Mouse (Mus musculus): ENCODE data around the gene Utp4. TPM values are rescaled to one million over a fixed set of nuclear protein-coding genes. Genes with fewer than 3 reads are reported as not detected.

Utp4 gene
- 74.4 and 76.9 TPM in 2 replicates for polyA plus RNA-seq (2015; fragmentation: Nextera tagmentation; extraction: Ambion mirVana)

- H3K27ac ChIP-seq, result peak within 1 kb of the TSS; percentile 98
- no peaks in the 10 kb centered on the region for H3K9me3 ChIP-seq
- peak; percentile 90 for ATAC-seq (ENCODE audit: insufficient number of reproducible peaks, insufficient read depth, low FRiP score, low TSS enrichment, low read depth)
- H3K9ac ChIP-seq, result peak within 1 kb of the TSS; percentile 97
- peaks cover 29% of the 10 kb centered on the region for H3K4me1 ChIP-seq
- no peaks in the 10 kb centered on the region for H3K27me3 ChIP-seq
- peak within 1 kb of the TSS; percentile 68 for H3K4me2 ChIP-seq
- WGBS, result under 1% methylated on average over 63 of the region's 63 CpGs
- H3K4me3 ChIP-seq, result peak within 1 kb of the TSS; percentile 88
- peaks cover 38% of the 10 kb centered on the region for H3K36me3 ChIP-seq
These were observed at the start of gene Utp4 for GRCm38 (mm10) chr8:106893481-106894156. TSS of gene Utp4 (plus strand) at chr8:106893636.

DNA sequence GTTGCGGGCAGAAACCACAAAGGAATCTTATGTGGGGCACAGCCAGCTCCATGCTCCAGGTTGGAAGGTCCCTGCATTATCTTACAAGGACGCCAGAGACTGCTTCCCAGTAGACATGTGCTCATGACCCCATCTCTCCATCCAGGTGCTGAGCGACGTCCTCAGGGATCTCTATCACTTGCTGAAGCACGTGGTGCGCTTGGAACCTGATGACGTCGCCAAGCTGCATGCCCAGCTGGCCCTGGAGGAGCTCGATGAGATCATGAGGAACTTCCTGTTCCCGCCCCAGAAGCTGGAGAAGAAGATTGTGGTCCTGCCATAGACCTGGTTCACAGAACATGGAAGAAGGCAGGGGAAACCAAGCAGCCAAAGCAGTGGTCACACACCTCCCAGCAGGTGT is 43.4 kb upstream of the Utp4 start:
- no peak overlapping the region for H3K27ac ChIP-seq
- 83% methylated on average over 10 of the region's 10 CpGs for WGBS
- H3K9ac ChIP-seq, result no peak overlapping the region
- peaks cover 24% of the 10 kb centered on the region; the same call in 1 of the 2 replicates for H3K36me3 ChIP-seq
- H3K4me3 ChIP-seq, result no peak overlapping the region
- H3K4me2 ChIP-seq, result no peak overlapping the region
- H3K9me3 ChIP-seq, result no peaks in the 10 kb centered on the region
- peaks cover 11% of the 10 kb centered on the region; the same call in 1 of the 2 replicates for H3K4me1 ChIP-seq
- ATAC-seq (ENCODE audit: insufficient number of reproducible peaks, insufficient read depth, low FRiP score, low TSS enrichment, low read depth), result no peak
- H3K27me3 ChIP-seq, result no peaks in the 10 kb centered on the region

GRCm38 (mm10) chr8:106854534-106855241 is 38.7 kb upstream of the Utp4 start:
- no peak overlapping the region for H3K4me3 ChIP-seq
- H3K4me2 ChIP-seq, result no peak overlapping the region
- H3K9me3 ChIP-seq, result no peaks in the 10 kb centered on the region
- WGBS, result 51% methylated on average over 8 of the region's 8 CpGs
- ATAC-seq (ENCODE audit: insufficient number of reproducible peaks, insufficient read depth, low FRiP score, low TSS enrichment, low read depth), result no peak
- 0 out of 2 replicates have a peak overlapping the region, but pooled peaks have one; percentile 27 for H3K9ac ChIP-seq
- H3K36me3 ChIP-seq, result peaks cover 24% of the 10 kb centered on the region; the same call in 1 of the 2 replicates
- H3K27me3 ChIP-seq, result no peaks in the 10 kb centered on the region
- H3K27ac ChIP-seq, result peak overlapping the region; percentile 51; the same call in 1 of the 2 replicates
- H3K4me1 ChIP-seq, result peaks cover 14% of the 10 kb centered on the region; the same call in 1 of the 2 replicates

DNA sequence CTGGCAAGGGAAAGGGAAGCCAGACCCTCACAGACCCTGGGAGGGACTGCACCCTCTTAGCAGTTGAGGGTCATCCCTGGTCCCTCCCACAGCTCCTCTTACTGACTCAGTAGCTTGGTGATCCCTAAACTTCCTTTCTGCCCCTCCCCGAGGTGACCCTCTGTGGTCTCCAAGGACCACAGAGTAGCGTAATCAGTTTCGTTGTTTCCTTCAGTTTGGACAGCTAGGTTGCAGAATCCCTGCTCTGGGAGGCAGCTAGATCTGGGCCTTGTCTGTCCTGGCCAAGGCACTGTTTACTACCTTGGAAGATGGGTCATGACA is 38.2 kb upstream of the Utp4 start:
- Histone ChIP-seq H3K9me3 (no peaks in the 10 kb centered on the region), H3K4me3 (no peak overlapping the region), H3K36me3 (peaks cover 19% of the 10 kb centered on the region; the same call in 1 of the 2 replicates), H3K4me2 (no peak overlapping the region), H3K27ac (no peak overlapping the region), H3K27me3 (no peaks in the 10 kb centered on the region), H3K4me1 (peaks cover 14% of the 10 kb centered on the region; the same call in 1 of the 2 replicates), H3K9ac (0 out of 2 replicates have a peak overlapping the region, but pooled peaks have one; percentile 27)
- 71% methylated on average over 3 of the region's 3 CpGs for WGBS
- no peak for ATAC-seq (ENCODE audit: insufficient number of reproducible peaks, insufficient read depth, low FRiP score, low TSS enrichment, low read depth)

- no peaks in the 10 kb centered on the region for H3K27me3 ChIP-seq
- H3K36me3 ChIP-seq, result no peaks in the 10 kb centered on the region
- WGBS, result 83% methylated on average over 10 of the region's 10 CpGs
- ATAC-seq (ENCODE audit: insufficient number of reproducible peaks, insufficient read depth, low FRiP score, low TSS enrichment, low read depth), result no peak
- no peak overlapping the region for H3K27ac ChIP-seq
- H3K4me1 ChIP-seq, result no peaks in the 10 kb centered on the region; the same call in 1 of the 2 replicates
- H3K4me2 ChIP-seq, result no peak overlapping the region
- no peaks in the 10 kb centered on the region for H3K9me3 ChIP-seq
- no peak overlapping the region for H3K4me3 ChIP-seq
- H3K9ac ChIP-seq, result no peak overlapping the region
These were observed 30.6 kb upstream of the Utp4 start for GRCm38 (mm10) chr8:106862845-106863244.

DNA sequence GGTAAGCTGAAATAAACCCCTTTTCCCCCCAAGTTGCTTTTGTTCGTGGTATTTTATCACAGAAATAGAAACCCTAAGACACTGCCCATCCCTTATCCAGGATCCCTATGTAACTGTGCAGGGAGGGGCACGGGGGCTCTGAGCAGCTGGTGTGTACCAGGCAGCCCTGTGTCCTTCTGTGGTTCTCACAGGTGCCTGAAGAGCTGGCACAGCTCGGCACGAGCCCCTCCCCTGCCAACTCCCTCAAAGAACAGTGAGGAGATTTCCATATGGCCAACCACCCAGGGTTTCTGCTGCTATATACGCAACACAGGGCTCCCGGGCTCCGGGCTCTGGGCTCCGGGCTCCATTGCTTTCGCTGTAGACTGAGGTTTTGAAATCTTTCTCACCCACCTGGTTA is 28.1 kb upstream of the Utp4 start:
- ATAC-seq (ENCODE audit: insufficient number of reproducible peaks, insufficient read depth, low FRiP score, low TSS enrichment, low read depth), result no peak
- WGBS, result 77% methylated on average over 9 of the region's 9 CpGs
- H3K4me3 ChIP-seq, result no peak overlapping the region
- no peaks in the 10 kb centered on the region for H3K36me3 ChIP-seq
- H3K4me1 ChIP-seq, result peaks cover 9% of the 10 kb centered on the region
- H3K4me2 ChIP-seq, result no peak overlapping the region
- peaks cover 22% of the 10 kb centered on the region for H3K27me3 ChIP-seq
- no peak overlapping the region for H3K27ac ChIP-seq
- H3K9ac ChIP-seq, result no peak overlapping the region
- no peaks in the 10 kb centered on the region for H3K9me3 ChIP-seq

GRCm38 (mm10) chr8:106870051-106870450 is 23.4 kb upstream of the Utp4 start, which contains the start of gene Has3:
TSS of gene Has3 (plus strand) at chr8:106870242.
- Histone ChIP-seq H3K9me3 (no peaks in the 10 kb centered on the region), H3K4me3 (peak within 1 kb of the TSS; percentile 64), H3K27ac (no peak within 1 kb of the TSS), H3K9ac (peak within 1 kb of the TSS; percentile 74), H3K36me3 (peaks cover 13% of the 10 kb centered on the region), H3K27me3 (peaks cover 66% of the 10 kb centered on the region), H3K4me1 (peaks cover 33% of the 10 kb centered on the region), H3K4me2 (peak within 1 kb of the TSS; percentile 99)
- WGBS, result 2% methylated on average over 18 of the region's 18 CpGs
- ATAC-seq (ENCODE audit: insufficient number of reproducible peaks, insufficient read depth, low FRiP score, low TSS enrichment, low read depth), result no peak

DNA sequence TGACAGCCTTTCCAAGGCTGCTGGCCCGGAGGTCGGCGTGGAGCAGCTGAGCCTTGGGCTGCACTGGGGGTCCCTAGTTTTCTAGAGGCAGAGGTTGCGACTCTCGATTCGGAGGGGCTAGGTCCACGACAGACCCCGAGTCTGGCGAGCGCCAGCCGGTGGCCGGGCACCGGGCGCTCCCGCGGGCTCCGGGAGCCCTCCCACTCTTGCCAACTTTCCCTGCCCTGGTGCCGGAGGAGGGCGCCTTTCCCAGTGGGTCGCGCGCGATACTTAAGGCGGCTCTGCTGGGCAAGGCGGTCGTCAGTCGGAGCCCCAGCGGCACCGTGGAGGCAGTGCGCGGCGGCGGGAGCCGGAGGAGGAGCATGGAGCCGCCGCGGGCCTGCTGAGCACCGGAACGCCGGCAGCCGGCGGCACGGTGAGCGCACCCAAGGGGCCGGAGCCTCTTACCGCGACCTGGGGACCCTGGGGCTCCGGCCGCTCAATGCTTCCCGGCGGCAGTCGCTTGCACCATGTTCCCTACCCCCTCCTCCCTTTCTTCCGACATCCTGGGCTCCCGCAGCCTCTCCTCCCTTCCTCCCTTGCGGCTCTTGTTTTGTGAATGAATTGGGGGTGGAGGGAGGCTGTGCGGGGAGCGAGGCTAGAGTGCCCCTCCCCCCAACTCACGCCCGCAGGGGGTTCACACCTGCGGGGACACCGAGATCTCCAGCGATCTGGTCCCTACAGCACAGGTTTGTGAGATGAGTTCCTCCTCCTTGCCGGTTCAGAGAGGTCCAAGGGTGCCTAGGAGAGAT is 22.7 kb upstream of the Utp4 start:
- Histone ChIP-seq H3K9ac (peak overlapping the region; percentile 74), H3K4me3 (peak overlapping the region; percentile 64), H3K4me1 (peaks cover 33% of the 10 kb centered on the region), H3K27ac (no peak overlapping the region), H3K4me2 (peak overlapping the region; percentile 99), H3K9me3 (no peaks in the 10 kb centered on the region), H3K27me3 (peaks cover 66% of the 10 kb centered on the region), H3K36me3 (peaks cover 16% of the 10 kb centered on the region)
- 0 out of 2 replicates have a peak, but pooled peaks have one; percentile 7 for ATAC-seq (ENCODE audit: insufficient number of reproducible peaks, insufficient read depth, low FRiP score, low TSS enrichment, low read depth)
- WGBS, result under 1% methylated on average over 62 of the region's 63 CpGs

- no peaks in the 10 kb centered on the region for H3K9me3 ChIP-seq
- peak overlapping the region; percentile 74 for H3K9ac ChIP-seq
- H3K27ac ChIP-seq, result no peak overlapping the region
- peaks cover 33% of the 10 kb centered on the region for H3K4me1 ChIP-seq
- peaks cover 66% of the 10 kb centered on the region for H3K27me3 ChIP-seq
- under 1% methylated on average over 15 of the region's 15 CpGs for WGBS
- H3K4me2 ChIP-seq, result peak overlapping the region; percentile 99
- peak overlapping the region; percentile 64 for H3K4me3 ChIP-seq
- peaks cover 23% of the 10 kb centered on the region for H3K36me3 ChIP-seq
- 0 out of 2 replicates have a peak, but pooled peaks have one; percentile 7 for ATAC-seq (ENCODE audit: insufficient number of reproducible peaks, insufficient read depth, low FRiP score, low TSS enrichment, low read depth)
These were observed 22.0 kb upstream of the Utp4 start for GRCm38 (mm10) chr8:106871328-106871926.

DNA sequence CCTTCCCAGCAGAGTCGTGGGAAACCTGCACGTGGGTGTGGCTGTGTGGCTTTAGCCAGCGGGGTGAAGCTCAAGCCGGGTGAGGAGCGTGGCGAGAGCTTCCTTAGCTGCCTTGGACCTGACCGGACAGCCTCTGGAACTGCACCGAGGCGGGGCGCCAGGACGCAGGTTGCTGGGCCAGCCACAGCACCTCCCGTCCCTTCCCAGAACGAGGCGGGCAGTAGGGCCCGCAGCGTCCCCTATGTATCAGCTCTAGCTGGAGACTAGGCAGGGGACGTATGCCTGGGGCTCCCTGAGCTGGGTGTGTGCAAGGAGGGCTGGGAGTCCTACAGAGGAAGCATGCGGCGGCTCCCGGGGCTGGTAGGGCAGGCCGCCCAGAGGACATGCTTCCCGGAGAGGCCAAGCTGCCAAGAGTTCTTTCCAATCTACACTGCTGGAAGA is 21.5 kb upstream of the Utp4 start:
- no peak for ATAC-seq (ENCODE audit: insufficient number of reproducible peaks, insufficient read depth, low FRiP score, low TSS enrichment, low read depth)
- Histone ChIP-seq H3K9ac (peak overlapping the region; percentile 74), H3K27ac (no peak overlapping the region)

More for the DNA sequence above, 21.5 kb upstream of the Utp4 start:
- Histone ChIP-seq H3K9me3 (no peaks in the 10 kb centered on the region), H3K4me2 (peak overlapping the region; percentile 99), H3K4me3 (peak overlapping the region; percentile 64), H3K27me3 (peaks cover 66% of the 10 kb centered on the region), H3K36me3 (peaks cover 28% of the 10 kb centered on the region), H3K4me1 (peaks cover 33% of the 10 kb centered on the region)
- WGBS, result under 1% methylated on average over 22 of the region's 22 CpGs

Measured in embryonic facial prominence, embryonic 13.5 days (tissue).